28 mouse cellular contexts compared by ENCODE assay signal in the genomic region with DNA sequence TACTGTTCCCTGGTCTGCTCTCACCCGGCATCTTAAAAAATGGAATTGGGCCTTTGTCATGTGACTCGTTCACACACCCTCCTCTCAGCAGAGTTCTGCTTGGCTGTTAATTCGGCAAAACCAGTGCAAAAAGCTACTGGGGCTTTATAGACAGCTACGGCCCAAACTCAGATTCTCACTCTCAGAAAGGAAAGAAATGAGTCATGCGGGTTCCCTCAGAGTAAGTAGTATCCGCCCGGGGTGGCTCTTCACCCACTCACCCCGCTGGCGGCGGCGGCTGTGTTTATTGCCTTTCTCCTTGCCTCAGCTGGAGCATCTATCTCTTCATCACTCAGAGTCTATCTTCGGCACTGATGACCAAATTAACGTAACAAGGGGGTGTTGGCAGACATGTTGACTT.
A peak's percentile ranks its signal among the peaks of the same experiment; 100 is the strongest.
DNase-seq lines count a peak whose midpoint lies in the region; TF ChIP-seq lines count a peak whose summit lies in the region.
"Had no signal": no experiment of that assay in that cellular context is flagged by ENCODE, and none has a peak within 500 bp of the region (broad histone marks: within the 10 kb centered on the region; RNA-seq: fewer than 3 reads in every experiment).

No protein-coding gene starts in this region.

- peak; percentile 31 to 62 for DNase-seq in left cerebral cortex, adult 18-20 months (ENCODE audit: low spot score in 2 of 2)
- no peak for DNase-seq in left cerebral cortex, postnatal 14 days (ENCODE audit: low spot score in 2 of 2)
- peak; percentile 30 for DNase-seq in CD4-positive, CD25-positive, alpha-beta regulatory T cell, adult 2 months (ENCODE audit: low read depth, low spot score)
- peak; percentile 66 for DNase-seq in brain, adult 2 months (ENCODE audit: low read depth, low spot score)
- DNase-seq in urinary bladder, postnatal 4 days (ENCODE audit: low spot score in 2 of 2): no peak
- no peak for DNase-seq in embryo, embryonic 10.5 days (ENCODE audit: low spot score)
- DNase-seq: adrenal gland, adult 2 months; adrenal gland, postnatal 25 days; B cell, adult 2 months; cerebellum, adult 18-20 months; cerebellum, adult 9-10 months; cerebellum, postnatal 25 days; embryo, embryonic 11 days; gastrocnemius, adult 2 months; gastrocnemius, postnatal 14 days; heart, adult 11 months; heart, postnatal 10 days; heart, postnatal 36 days had no signal

- WGBS in olfactory bulb, adult 2 months: 45% methylated on average over 13 of the region's 13 CpGs

- TF ChIP-seq POLR2A in olfactory bulb, adult 2 months (IDR thresholded peaks at IDR 0.05; ENCODE audit: insufficient read depth, low read depth, low read length): no peak

- TF ChIP-seq CTCF in olfactory bulb, adult 2 months (IDR thresholded peaks at IDR 0.05; ENCODE audit: insufficient read depth, low read depth, low read length): no peak

- intact Hi-C loops in left cerebral cortex, postnatal 14 days (cut with DNase I): no loop called here

- H3K4me3 ChIP-seq in olfactory bulb, adult 2 months (ENCODE audit: insufficient read depth, low read depth, low read length): no peak overlapping the region
- H3K4me3 ChIP-seq: embryonic facial prominence, embryonic 10.5 days; embryonic facial prominence, embryonic 13.5 days; erythroblast, embryonic 14.5 days; forebrain, embryonic 12.5 days; forebrain, embryonic 15.5 days; gastrocnemius, adult 2 months; heart, embryonic 12.5 days; heart, embryonic 15.5 days; hindbrain, embryonic 10.5 days; hindbrain, embryonic 13.5 days had no signal

- peak overlapping the region; percentile 56; the same call in 1 of the 2 replicates for H3K27ac ChIP-seq in olfactory bulb, adult 2 months (ENCODE audit: insufficient read depth, low read depth, low read length)
- H3K27ac ChIP-seq: embryonic facial prominence, embryonic 10.5 days; embryonic facial prominence, embryonic 13.5 days; forebrain, embryonic 12.5 days; forebrain, embryonic 15.5 days; gastrocnemius, adult 2 months; heart, embryonic 15.5 days; hindbrain, embryonic 10.5 days; hindbrain, embryonic 13.5 days had no signal

- H3K4me1 ChIP-seq in olfactory bulb, adult 2 months (ENCODE audit: control insufficient read depth, insufficient read depth, low read length): peaks cover 20% of the 10 kb centered on the region
- H3K4me1 ChIP-seq: embryonic facial prominence, embryonic 10.5 days; embryonic facial prominence, embryonic 13.5 days; forebrain, embryonic 12.5 days; forebrain, embryonic 15.5 days; heart, embryonic 12.5 days; heart, embryonic 15.5 days; hindbrain, embryonic 13.5 days had no signal

Comparison
In these comparisons a context has a peak if more than half of its experiments do, and no peak if none do; other contexts are left out.
1. DNase-seq: peak in left cerebral cortex, adult 18-20 months (2 of 2), CD4-positive, CD25-positive, alpha-beta regulatory T cell, adult 2 months (single experiment) and brain, adult 2 months (single experiment); none in left cerebral cortex, postnatal 14 days (0 of 2), urinary bladder, postnatal 4 days (0 of 2) and embryo, embryonic 10.5 days (single experiment).